Mouse (Mus musculus) stomach, embryonic 14.5 days (tissue): ENCODE results near the gene Mmp25. TPM values are rescaled to one million over a fixed set of nuclear protein-coding genes. Genes with fewer than 3 reads are reported as not detected.

Experiments used
- ATAC-seq: fragments of 200-750 bp; cut with Nextera tagmentation; 2 replicates; pipeline ENCODE4 v1.8.0; 2017; ENCODE audit warnings: low read depth, moderate TSS enrichment; ENCODE audit not compliant: insufficient number of reproducible peaks, insufficient read depth, low FRiP score
- H3K27ac ChIP-seq: fragments of 300-500 bp; sonication (generic); 2 replicates; pipeline ENCODE4 v1.5.1; 2014; ENCODE audit warnings: mild to moderate bottlenecking, low read length, moderate library complexity, mixed read lengths
- H3K27me3 ChIP-seq: fragments of 300-500 bp; sonication (generic); 2 replicates; pipeline ENCODE4 v1.6.1; 2014; ENCODE audit warnings: low read length, control low read depth, mixed read lengths; ENCODE audit not compliant: control insufficient read depth, insufficient read depth
- H3K36me3 ChIP-seq: fragments of 300-500 bp; sonication (generic); 2 replicates; pipeline ENCODE4 v1.6.1; 2014; ENCODE audit warnings: mild to moderate bottlenecking, control low read depth, low read length, moderate library complexity, mixed read lengths; ENCODE audit not compliant: control insufficient read depth, insufficient read depth
- H3K4me1 ChIP-seq: fragments of 300-500 bp; sonication (generic); 2 replicates; pipeline ENCODE4 v1.6.1; 2014; ENCODE audit warnings: low read length, control low read depth, mixed read lengths; ENCODE audit not compliant: control insufficient read depth, insufficient read depth
- H3K4me2 ChIP-seq: fragments of 300-500 bp; sonication (generic); replicated peaks from 2 replicates; pipeline ENCODE4 v1.6.1; 2014; ENCODE audit warnings: low read depth, low read length, control low read depth
- H3K4me3 ChIP-seq: fragments of 300-500 bp; sonication (generic); 2 replicates; pipeline ENCODE4 v1.5.1; 2014; ENCODE audit warnings: low read depth, low read length, control low read depth
- H3K9ac ChIP-seq: fragments of 300-500 bp; sonication (generic); replicated peaks from 2 replicates; pipeline ENCODE4 v1.6.1; 2014; ENCODE audit warnings: low read depth, mild to moderate bottlenecking, control low read depth, low read length, moderate library complexity, mixed read lengths
- H3K9me3 ChIP-seq: fragments of 300-500 bp; sonication (generic); 2 replicates; pipeline ENCODE4 v1.6.1; 2016; ENCODE audit warnings: low read depth, low read length, control low read depth; ENCODE audit not compliant: control insufficient read depth
- whole genome bisulfite sequencing: fragments of 180-500 bp; shearing (Covaris S2); extraction: QIAGEN DNeasy Blood & Tissue Kit; methylation state at CpG from one replicate; pipeline ENCODE4 v1.1.7; 2014; 5-methylcytosine and 5-hydroxymethylcytosine counted together
- polyA plus RNA-seq: library from polyadenylated mRNA; unstranded; fragments of >200 nt; fragmentation: Nextera tagmentation; extraction: Ambion mirVana; gene quantifications from 2 replicates; pipeline ENCODE4 v1.2.1, GENCODE M21; 2014

Mmp25 gene
- polyA plus RNA-seq = 0.74 and 0.77 TPM in 2 replicates

DNA sequence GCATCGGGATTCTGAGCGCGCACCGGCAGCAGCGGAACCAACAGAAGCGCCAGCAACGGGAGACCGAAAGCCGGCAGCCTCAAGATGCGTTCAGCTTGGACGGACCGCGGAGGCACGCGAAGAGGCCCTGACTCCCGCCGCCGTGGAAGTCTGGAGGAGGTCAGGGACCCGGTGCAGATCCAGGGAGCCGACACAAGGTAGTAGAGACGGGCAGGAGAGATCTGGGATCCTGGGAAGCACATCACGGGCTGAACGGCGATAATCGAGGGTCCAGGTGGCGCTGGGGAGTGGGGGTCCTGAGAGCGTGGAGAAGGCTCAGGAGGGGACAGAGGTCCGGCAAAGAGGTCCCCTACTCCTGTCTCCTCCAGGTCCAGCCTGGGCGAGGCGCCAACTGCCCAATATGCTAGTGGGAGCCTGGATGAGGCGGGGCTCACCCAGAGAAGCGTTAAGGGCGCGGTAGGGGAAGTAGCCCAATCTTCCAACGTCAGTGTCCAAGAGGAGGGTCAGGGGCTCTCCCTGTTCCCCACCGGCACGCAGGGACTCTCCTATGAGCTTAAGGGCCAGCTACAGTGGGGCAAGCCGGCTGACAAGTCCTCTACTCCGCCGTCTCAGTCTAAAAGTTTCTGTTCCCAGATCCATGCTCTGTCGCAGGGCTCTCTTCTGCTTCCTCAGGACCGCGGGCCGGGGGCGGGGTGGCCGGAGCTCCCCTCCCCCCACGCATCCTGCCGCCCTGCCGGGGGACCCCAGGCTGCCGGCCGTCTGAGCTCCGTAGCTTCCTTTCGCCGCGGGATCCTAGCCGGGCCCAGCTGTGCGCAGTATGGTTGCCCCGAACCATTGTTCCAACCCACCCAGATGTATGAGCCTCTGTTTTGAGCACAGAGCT is at the start of gene Mmp25:
TSS of gene Mmp25 (minus strand) at position 665 of the 883 bp plus-strand sequence.
- Histone ChIP-seq H3K4me1 (no peaks in the 10 kb centered on the region), H3K36me3 (no peaks in the 10 kb centered on the region), H3K27ac (no peak within 1 kb of the TSS), H3K4me2 (peak within 1 kb of the TSS; percentile 89), H3K9me3 (no peaks in the 10 kb centered on the region), H3K4me3 (peak within 1 kb of the TSS; percentile 40), H3K9ac (peak within 1 kb of the TSS; percentile 30), H3K27me3 (no peaks in the 10 kb centered on the region)
- under 1% methylated on average over 58 of the region's 58 CpGs for WGBS
- ATAC-seq = peak; percentile 38; the same call in 1 of the 2 replicates

DNA sequence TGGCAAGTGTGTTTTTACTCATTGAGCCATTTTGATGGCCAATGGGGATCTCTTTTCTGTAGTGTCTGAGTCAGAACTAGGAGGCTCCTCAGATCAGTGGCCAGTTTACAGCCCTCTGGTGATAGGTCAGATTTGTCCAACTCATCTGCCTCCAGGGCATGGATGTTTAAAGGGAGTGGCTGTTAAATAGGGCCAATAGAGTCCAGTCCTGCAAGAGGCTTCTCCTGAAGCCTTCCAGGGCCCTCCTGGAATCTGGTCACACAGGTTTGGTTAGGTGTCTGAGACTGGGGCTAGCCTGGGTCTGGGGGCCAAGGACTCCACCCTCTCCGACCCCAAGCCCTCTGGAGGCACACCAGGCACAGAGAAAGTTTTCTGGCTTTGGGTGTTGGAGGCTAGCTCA is 49.4 kb upstream of the Mmp25 start:
- 50% methylated on average over 1 of the region's 1 CpGs for WGBS
- H3K4me2 ChIP-seq = no peak overlapping the region
- H3K4me3 ChIP-seq = no peak overlapping the region
- 0 out of 2 replicates have a peak, but pooled peaks have one; percentile 43 for ATAC-seq
- no peaks in the 10 kb centered on the region for H3K9me3 ChIP-seq
- H3K27me3 ChIP-seq = 0 out of 2 replicates have a peak, but pooled peaks cover 4% of the 10 kb centered on the region
- H3K36me3 ChIP-seq = no peaks in the 10 kb centered on the region
- H3K9ac ChIP-seq = no peak overlapping the region
- H3K4me1 ChIP-seq = no peaks in the 10 kb centered on the region
- no peak overlapping the region for H3K27ac ChIP-seq

DNA sequence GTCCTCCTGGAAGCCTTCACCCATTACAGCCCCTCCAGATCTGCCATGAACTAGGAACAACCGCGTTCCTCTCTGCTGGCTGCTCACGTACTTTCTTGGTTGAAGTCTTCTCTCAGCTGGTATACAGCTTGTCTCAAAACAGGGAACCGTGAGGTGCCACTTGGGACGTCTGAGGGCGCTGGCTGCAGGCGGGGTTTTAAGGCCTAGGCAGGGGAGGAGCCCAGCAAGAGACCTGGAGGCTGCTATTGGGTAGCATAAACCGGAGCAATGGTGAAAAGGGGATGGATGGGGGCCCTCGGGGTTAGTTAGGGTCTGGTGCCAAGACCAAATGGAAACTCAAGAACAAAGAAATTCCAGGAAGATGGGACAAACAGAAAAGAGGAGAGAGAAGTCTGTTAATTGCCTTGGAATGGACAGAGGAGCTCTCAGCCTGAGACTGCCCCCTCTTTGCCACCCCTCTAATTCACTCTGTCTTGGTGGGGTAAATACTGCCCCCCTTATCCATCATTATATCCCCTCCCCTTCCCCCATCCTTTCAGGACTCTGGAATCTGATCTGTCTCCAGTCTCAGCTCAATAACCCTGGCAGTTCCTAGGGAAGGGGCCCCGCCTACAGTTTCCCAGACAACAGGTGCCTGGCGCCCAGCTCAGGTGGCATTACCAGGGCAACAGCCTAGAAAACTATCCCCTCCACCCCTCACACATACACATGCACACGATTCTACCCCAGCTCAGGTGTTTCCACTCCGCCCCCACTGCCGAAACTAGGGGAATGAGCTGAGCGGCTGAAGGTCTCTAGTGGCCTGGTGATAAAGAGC is 39.0 kb upstream of the Mmp25 start, which contains the start of gene Cldn9:
TSS of gene Cldn9 (minus strand) at position 171 of the 817 bp plus-strand sequence.
- no peaks in the 10 kb centered on the region; the same call in 1 of the 2 replicates for H3K36me3 ChIP-seq
- peaks cover 10% of the 10 kb centered on the region for H3K4me1 ChIP-seq
- no peak within 1 kb of the TSS for H3K4me3 ChIP-seq
- H3K9ac ChIP-seq = no peak within 1 kb of the TSS
- 27% methylated on average over 15 of the region's 15 CpGs for WGBS
- ATAC-seq = peak; percentile 59; the same call in 1 of the 2 replicates
- peak within 1 kb of the TSS; percentile 20 for H3K4me2 ChIP-seq
- H3K27me3 ChIP-seq = peaks cover 18% of the 10 kb centered on the region
- no peaks in the 10 kb centered on the region for H3K9me3 ChIP-seq
- 0 out of 2 replicates have a peak within 1 kb of the TSS, but pooled peaks have one; percentile 10 for H3K27ac ChIP-seq

DNA sequence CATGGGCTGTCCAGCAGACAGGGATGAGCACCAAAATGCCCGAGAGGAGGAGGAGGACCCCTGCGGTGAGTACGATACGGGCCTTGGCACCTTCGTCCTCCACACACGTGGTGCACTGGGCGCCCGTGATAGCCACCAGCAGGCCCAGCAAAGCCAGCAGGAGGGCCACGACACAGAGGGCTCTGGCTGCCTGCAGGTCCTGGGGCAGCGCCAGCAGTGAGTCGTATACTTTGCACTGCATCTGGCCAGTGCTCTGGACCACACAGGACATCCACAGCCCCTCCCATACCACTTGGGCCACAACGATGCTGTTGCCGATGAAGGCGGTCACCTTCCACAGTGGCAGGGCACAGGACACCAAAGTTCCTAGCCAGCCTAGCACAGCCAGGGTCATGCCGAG is 38.1 kb upstream of the Mmp25 start:
- H3K9ac ChIP-seq = no peak overlapping the region
- H3K4me1 ChIP-seq = peaks cover 10% of the 10 kb centered on the region

DNA sequence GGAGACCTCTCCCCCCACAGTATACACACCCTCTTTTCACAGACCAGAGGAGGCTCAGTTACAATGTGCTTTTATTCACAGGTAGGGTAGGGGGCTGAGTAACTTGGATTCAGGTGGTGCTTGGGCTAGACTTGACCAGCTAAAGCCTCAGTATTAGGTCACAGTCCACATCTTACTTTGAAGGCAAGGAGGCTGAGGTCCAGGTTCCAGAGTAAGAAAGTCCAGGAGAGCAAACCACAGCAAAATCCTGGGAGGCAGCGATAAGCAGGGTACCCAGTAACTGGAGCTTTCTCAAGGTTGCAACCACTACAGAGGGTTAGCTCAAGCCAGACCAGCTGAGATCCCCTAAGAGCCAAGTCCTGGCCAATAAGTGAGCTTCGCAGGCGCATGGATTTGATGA is 37.5 kb upstream of the Mmp25 start:
- Histone ChIP-seq H3K9me3 (no peaks in the 10 kb centered on the region), H3K9ac (no peak overlapping the region), H3K27ac (no peak overlapping the region), H3K4me2 (no peak overlapping the region), H3K36me3 (no peaks in the 10 kb centered on the region; the same call in 1 of the 2 replicates), H3K4me1 (peaks cover 10% of the 10 kb centered on the region), H3K27me3 (peaks cover 22% of the 10 kb centered on the region), H3K4me3 (no peak overlapping the region)
- WGBS = 66% methylated on average over 3 of the region's 3 CpGs
- ATAC-seq = no peak

More for the DNA sequence above, 38.1 kb upstream of the Mmp25 start:
- Histone ChIP-seq H3K27ac (no peak overlapping the region), H3K27me3 (peaks cover 22% of the 10 kb centered on the region), H3K9me3 (no peaks in the 10 kb centered on the region), H3K4me2 (peak overlapping the region; percentile 20), H3K36me3 (no peaks in the 10 kb centered on the region; the same call in 1 of the 2 replicates), H3K4me3 (no peak overlapping the region)
- ATAC-seq = no peak
- 21% methylated on average over 15 of the region's 15 CpGs for WGBS

DNA sequence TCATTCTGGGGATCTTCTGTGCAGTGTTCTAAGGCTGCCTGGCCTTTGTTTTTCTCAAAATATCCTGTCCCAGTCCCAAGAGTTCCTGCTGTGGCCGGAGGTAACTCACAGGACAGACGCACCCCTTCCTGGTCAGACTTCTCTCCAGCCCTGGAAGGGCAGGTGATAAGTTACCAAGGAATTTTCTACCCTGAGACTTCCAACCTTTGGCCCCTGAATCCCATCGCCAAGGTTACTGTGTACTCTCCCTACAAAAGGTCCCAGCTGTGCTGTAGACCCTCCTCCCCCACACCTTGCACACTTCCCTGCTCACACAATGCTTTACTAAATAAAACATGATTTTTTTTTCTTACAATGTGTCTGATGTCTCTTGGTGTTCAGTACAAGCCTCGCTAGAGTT is 37.0 kb upstream of the Mmp25 start:
- Histone ChIP-seq H3K9me3 (no peaks in the 10 kb centered on the region), H3K4me2 (peak overlapping the region; percentile 29; the same call in 1 of the 2 replicates), H3K36me3 (no peaks in the 10 kb centered on the region; the same call in 1 of the 2 replicates), H3K27ac (peak overlapping the region; percentile 15; the same call in 1 of the 2 replicates), H3K4me1 (peaks cover 10% of the 10 kb centered on the region), H3K4me3 (no peak overlapping the region), H3K27me3 (peaks cover 22% of the 10 kb centered on the region), H3K9ac (no peak overlapping the region)
- WGBS = 39% methylated on average over 4 of the region's 4 CpGs
- no peak for ATAC-seq

DNA sequence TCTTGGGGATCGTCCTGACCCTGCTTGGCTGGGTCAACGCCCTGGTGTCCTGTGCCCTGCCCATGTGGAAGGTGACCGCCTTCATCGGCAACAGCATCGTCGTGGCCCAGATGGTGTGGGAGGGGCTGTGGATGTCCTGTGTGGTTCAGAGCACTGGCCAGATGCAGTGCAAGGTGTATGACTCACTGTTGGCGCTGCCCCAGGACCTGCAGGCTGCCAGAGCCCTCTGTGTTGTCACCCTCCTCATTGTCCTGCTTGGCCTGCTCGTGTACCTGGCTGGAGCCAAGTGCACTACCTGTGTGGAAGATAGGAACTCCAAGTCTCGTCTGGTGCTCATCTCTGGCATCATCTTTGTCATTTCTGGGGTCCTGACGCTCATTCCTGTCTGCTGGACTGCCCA is 36.0 kb upstream of the Mmp25 start:
- WGBS = 48% methylated on average over 10 of the region's 10 CpGs
- Histone ChIP-seq H3K4me3 (0 out of 2 replicates have a peak overlapping the region, but pooled peaks have one; percentile 26), H3K27ac (no peak overlapping the region; the same call in 1 of the 2 replicates), H3K4me1 (peaks cover 17% of the 10 kb centered on the region), H3K36me3 (no peaks in the 10 kb centered on the region; the same call in 1 of the 2 replicates), H3K9ac (no peak overlapping the region), H3K4me2 (peak overlapping the region; percentile 29), H3K27me3 (peaks cover 22% of the 10 kb centered on the region), H3K9me3 (no peaks in the 10 kb centered on the region)
- no peak for ATAC-seq

DNA sequence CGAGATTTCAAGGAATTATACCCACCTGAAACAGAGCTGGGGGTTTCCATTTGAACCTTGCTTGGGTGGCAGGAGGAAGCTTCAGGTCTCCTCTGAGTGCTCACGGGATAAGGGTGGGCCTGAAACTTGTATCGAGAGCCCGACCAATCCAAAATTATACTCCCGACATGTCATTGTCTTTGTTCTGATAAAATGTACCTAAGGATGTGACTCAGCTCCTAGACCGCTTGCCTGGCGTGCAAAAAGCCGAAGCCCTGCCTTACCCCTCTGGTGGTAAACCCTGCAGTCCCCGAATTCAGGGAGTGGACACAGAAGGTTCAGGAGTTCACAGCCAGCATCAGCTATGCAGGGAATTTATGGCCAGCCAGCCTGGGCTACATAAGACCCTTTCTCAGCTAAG is 35.3 kb upstream of the Mmp25 start:
- Histone ChIP-seq H3K36me3 (no peaks in the 10 kb centered on the region; the same call in 1 of the 2 replicates), H3K27me3 (peaks cover 22% of the 10 kb centered on the region), H3K9ac (no peak overlapping the region), H3K9me3 (no peaks in the 10 kb centered on the region), H3K4me2 (peak overlapping the region; percentile 29), H3K27ac (peak overlapping the region; percentile 49; the same call in 1 of the 2 replicates), H3K4me3 (peak overlapping the region; percentile 26), H3K4me1 (peaks cover 24% of the 10 kb centered on the region)
- ATAC-seq = no peak
- 56% methylated on average over 9 of the region's 9 CpGs for WGBS
